Mouse (Mus musculus): ENCODE measurements around the gene Ccr1.
"Not testable (repeated sequence)": the region's sequence is repeated elsewhere in the genome, so short reads cannot be mapped to it uniquely, and the experiment has no call there.

Gene Ccr1

DNA sequence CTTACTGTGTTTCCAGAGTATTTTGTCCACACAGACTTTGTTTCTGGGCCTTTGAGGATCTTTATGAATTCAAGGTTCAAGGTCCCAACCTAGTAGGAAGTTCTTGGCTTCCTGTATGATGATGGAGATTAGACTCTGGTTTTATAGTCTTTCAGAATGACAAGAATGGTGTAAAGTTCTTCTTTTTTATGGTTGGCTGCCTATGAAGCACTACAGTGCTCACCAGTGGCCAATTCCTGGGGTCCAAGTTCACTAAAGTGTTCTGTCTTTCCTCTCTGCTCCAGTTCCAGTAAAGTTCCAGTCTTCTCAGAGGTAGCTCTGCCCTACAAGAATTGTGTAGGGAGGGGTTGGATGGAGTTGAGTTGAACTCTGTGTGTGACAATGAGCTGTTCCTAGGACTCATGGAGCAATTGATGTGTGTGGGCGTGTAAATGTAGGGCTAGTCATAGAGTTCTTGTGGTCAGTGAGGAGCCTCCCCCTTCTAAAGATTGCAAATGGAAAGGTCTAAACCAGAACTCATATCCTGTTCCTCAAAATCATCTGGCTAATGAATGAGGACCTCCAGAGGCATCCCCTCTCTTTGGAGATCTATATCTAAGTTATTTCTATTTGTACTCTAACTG lies at the start of gene Ccr1:
Gene Ccr1, minus strand, starts transcription at position 403 of the 623 bp plus-strand sequence.
- CTCF ChIA-PET: no interaction called here
- POLR2A ChIA-PET: no interaction called here

GRCm38 (mm10) chr9:124016048-124016447 lies 47.6 kb upstream of the Ccr1 start:
- POLR2A ChIA-PET: interaction anchor here in 1 of 4 experiments (0.6 kb wide), 1 partner anchor 88 kb away, joined by 3 read pairs; no protein-coding TSS in a partner anchor
- CTCF ChIA-PET: no interaction called here

DNA sequence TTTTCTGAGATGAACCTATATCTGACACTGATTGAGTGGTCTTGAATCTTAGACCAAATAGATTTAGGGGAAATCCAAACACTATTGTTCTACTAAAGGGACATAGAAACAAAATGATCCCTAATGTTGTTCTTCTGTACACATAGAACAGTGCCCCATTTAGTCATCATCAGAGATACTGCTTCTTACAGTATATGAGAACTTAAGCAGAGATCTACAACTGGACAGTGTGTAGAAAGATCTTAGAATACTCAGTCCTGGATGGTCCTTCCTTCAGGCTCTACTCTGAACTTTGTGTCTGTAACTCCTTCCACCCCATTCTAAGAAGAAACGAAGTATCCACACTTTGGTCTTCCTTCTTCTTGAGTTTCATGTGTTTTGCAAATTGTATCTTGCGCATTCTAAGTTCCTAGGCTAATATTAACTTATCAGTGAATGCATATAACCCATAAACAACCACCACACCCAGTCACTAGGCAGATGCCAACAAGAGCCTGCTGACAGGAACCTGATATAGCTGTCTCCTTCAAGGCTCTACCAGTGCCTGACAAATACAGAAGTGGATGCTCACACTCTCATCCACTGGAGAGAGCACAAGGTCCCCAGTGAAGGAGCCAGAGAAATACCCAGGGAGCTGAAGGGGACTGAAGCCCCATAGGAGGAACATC lies 46.6 kb upstream of the Ccr1 start:
- ChIA-PET CTCF (no interaction called here), POLR2A (interaction anchor here in 1 of 4 experiments (0.7 kb wide), 1 partner anchor 29 kb away, joined by 3 read pairs; no protein-coding TSS in a partner anchor)

DNA sequence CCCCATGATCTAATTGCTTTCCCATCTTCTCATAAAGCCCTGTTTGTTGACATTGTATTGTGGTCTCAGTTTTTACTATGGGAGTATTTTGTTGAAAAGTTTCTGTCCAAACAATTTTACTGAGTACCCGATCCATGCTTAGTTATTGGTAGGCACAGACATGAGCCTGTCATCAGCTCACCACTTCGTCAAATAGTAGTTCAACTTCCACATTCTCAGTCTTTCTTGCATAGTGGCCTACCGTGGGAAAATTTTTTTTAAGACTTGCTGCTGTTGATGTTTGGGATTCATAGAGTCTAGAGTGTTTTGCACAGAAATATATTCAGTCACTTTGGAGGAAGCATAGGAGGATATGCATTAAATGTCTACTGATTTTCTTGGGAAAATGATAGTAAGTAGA lies 44.8 kb upstream of the Ccr1 start:
- ChIA-PET CTCF (no interaction called here), POLR2A (no interaction called here)

GRCm38 (mm10) chr9:124012691-124013090 lies 44.2 kb upstream of the Ccr1 start:
- POLR2A ChIA-PET: no interaction called here

GRCm38 (mm10) chr9:123999784-124000183 lies 31.3 kb upstream of the Ccr1 start:
- ChIA-PET CTCF (no interaction called here), POLR2A (no interaction called here)

More at GRCm38 (mm10) chr9:124012691-124013090, 44.2 kb upstream of the Ccr1 start:
- CTCF ChIA-PET: no interaction called here

- POLR2A ChIA-PET: no interaction called here
- CTCF ChIA-PET: no interaction called here
These were observed 29.2 kb upstream of the Ccr1 start for GRCm38 (mm10) chr9:123997719-123998118.

GRCm38 (mm10) chr9:123991312-123991906 lies 22.9 kb upstream of the Ccr1 start:
- CTCF ChIA-PET: no interaction called here
- POLR2A ChIA-PET: no interaction called here

GRCm38 (mm10) chr9:123989671-123990070 lies 21.2 kb upstream of the Ccr1 start:
- ChIA-PET CTCF (no interaction called here), POLR2A (no interaction called here)

GRCm38 (mm10) chr9:123986217-123986616 lies 17.7 kb upstream of the Ccr1 start:
- ChIA-PET CTCF (interaction anchor here in 1 of 4 experiments (0.7 to 1.1 kb wide), 2 partner anchors 9 to 142 kb away, joined by 4 to 5 read pairs; no protein-coding TSS in a partner anchor), POLR2A (interaction anchor here in 1 of 4 experiments (1.1 kb wide), 1 partner anchor 438 kb away, joined by 3 read pairs; no protein-coding TSS in a partner anchor)

- POLR2A ChIA-PET: no interaction called here
- CTCF ChIA-PET: interaction anchor here in 1 of 4 experiments (1.1 kb wide), 1 partner anchor 143 kb away, joined by 4 read pairs; no protein-coding TSS in a partner anchor
These were observed 16.5 kb upstream of the Ccr1 start for GRCm38 (mm10) chr9:123984943-123985342.

GRCm38 (mm10) chr9:123982720-123983119 lies 14.2 kb upstream of the Ccr1 start:
- ChIA-PET POLR2A (interaction anchor here in 1 of 4 experiments (0.9 kb wide), 1 partner anchor 8 kb away, joined by 3 read pairs; no protein-coding TSS in a partner anchor), CTCF (no interaction called here)

GRCm38 (mm10) chr9:123981909-123982308 lies 13.4 kb upstream of the Ccr1 start:
- CTCF ChIA-PET: no interaction called here
- POLR2A ChIA-PET: interaction anchor here in 1 of 4 experiments (0.9 kb wide), 1 partner anchor 8 kb away, joined by 3 read pairs; no protein-coding TSS in a partner anchor

DNA sequence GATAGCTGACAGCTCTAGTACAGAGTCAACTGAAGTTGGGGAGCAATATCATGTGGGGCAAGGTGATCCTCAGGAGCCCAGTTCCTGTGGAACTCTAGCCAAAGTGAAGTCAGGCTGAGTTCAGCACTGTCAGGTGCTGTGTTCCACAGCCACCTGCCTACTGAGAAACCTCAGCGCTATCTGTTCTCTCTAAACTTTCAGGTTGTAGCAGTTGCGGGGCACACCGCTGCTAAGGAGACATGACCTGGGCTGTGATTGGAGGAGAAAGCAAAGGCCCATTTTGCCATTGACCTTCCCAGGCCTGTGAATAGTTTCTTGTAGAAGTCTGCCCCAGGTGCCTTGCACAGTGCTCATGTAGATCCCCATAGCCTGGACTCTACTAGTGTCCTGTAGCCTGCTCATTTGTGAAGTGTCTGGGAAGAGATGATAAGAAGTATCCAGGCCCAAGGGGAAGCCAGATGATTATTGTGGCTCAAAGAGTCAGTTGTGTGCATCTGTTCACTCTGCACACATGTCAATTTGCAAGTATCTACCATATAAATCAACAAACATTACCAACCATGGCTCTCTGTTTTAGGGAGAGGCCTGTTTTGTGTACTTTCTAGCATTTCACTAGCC lies 12.5 kb upstream of the Ccr1 start:
- CTCF ChIA-PET, POLR2A ChIA-PET: not testable (repeated sequence)

DNA sequence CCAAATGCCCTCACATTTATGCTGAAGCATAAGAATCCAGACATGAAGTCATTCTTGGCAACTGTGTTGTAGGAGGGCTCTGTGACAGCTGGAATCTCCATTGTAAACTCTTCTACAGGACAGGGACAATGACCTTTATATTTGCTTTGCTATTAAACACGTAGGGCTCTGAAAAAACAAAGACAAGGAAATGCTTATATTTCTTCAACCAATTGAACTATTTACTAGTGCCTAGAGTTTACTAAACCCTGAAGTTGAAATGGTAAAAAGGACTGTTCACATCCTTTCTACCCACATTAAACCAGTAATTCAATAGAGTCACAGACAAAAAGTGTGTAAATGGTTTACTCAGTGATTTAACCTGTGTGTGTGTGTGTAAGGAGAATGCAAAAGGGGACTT lies 9.8 kb upstream of the Ccr1 start, which contains the start of gene Ccr1l1:
Gene Ccr1l1, minus strand, starts transcription at position 101 of the 400 bp plus-strand sequence.
- CTCF ChIA-PET: no interaction called here

DNA sequence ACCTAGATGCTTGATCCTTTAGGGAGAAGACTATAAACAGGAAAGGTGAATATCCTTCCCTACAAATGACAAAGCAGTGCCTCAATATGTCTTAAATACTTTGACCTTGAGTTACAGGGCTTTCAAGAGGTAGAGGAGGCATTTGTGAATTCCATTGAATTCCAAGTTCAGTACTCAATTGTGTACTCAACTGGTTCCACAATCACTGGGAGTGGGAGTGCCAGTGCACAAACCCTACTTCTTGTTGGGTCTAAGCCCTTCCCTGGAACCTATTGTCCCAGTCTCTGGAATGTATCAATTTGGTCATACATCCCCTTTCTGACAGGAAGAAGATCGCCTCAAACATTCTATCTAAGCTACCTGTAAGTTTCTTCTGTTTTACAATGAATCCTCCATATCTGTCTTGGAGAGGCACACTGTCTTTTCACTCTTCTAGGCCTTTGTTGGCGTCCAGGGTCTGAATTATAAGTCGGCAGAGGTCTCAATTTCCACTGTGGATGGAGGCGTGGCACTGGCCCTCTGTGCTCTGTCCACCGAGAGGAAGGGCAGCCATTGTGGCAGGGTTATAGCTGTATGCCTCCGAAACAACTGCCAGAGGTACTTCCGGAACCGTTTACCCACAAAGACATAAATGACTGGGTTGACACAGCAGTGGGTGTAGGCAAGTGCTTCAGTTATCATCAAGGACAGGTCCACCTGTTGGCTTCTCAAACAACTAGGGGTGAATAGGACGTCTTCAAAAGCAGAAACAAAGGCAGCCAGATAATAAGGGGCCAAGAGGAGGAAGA lies 8.6 kb upstream of the Ccr1 start:
- CTCF ChIA-PET: no interaction called here
- POLR2A ChIA-PET: no interaction called here

More for the DNA sequence above, 9.8 kb upstream of the Ccr1 start, which contains the start of gene Ccr1l1:
- POLR2A ChIA-PET: no interaction called here

DNA sequence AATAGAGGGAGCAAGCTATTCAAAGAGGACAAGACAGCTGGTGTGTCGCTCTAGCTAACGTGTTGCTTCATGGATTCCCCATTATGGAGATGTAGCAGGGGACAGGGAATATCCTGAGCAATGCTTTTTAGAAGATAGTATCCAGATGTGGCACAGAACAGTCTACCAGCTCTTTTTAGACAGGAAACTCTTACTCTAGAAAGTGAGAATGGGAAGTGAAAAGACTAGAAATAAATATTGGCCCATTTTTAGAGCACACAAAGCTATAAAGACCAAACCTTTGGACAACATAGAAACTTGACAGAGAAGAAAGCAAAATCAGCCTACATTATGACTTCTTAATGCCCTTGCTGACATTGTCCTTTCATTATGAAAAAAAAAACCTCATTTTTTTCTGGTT lies 7.1 kb upstream of the Ccr1 start:
- CTCF ChIA-PET: no interaction called here

GRCm38 (mm10) chr9:123966858-123967495 lies 1.5 kb downstream of the Ccr1 start:
- CTCF ChIA-PET, POLR2A ChIA-PET: not testable (repeated sequence)

More for the DNA sequence above, 7.1 kb upstream of the Ccr1 start:
- POLR2A ChIA-PET: no interaction called here

DNA sequence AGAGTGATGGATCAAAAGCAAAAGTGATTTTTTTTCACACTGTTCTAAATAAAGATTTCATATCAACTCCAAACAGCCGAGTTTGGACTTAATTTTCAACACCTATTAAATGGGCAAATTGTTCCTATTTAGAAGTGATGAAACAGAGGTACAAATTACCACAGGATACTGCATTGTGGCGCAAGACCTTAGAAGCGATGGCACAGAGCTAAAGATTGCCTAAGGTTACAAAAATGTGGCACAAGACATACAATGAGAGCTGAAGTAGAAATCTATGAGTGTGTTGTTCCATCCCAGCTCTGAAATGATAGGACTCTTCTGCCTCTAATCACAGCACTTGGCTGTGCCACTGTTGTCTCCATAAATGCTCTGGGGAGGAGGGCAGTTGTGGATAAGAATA lies 3.7 kb downstream of the Ccr1 start:
- ChIA-PET CTCF (no interaction called here), POLR2A (interaction anchor here in 1 of 4 experiments (1.1 to 1.2 kb wide), 2 partner anchors 12 to 40 kb away, joined by 3 read pairs; no protein-coding TSS in a partner anchor)
